Mouse (Mus musculus): ENCODE data around the gene Szrd1. TPM values are rescaled to one million over a fixed set of nuclear protein-coding genes. Genes with fewer than 3 reads are reported as not detected.
"Not testable (repeated sequence)": the region's sequence is repeated elsewhere in the genome, so short reads cannot be mapped to it uniquely, and the experiment has no call there.

Gene Szrd1
- polyA plus RNA-seq, 1 experiment from 2014 or later: 23.3 TPM

GRCm38 (mm10) chr4:141140967-141141366, 1.4 kb upstream of the Szrd1 start:
- 92% methylated on average over 6 of the region's 6 CpGs for WGBS
- Histone ChIP-seq H3K27me3 (ENCODE audit: control insufficient read depth, insufficient read depth, low read length) (no peaks in the 10 kb centered on the region), H3K4me3 (ENCODE audit: low read length) (no peak overlapping the region), H3K9me3 (ENCODE audit: control insufficient read depth, low read length) (no peaks in the 10 kb centered on the region), H3K9ac (ENCODE audit: low read depth, low read length) (no peak overlapping the region), H3K36me3 (ENCODE audit: control insufficient read depth, insufficient read depth, low read length) (peaks cover 3% of the 10 kb centered on the region; the same call in 1 of the 2 replicates), H3K4me2 (replicated peaks; ENCODE audit: low read depth, low read length) (no peak overlapping the region), H3K4me1 (ENCODE audit: control insufficient read depth, insufficient read depth, low read length) (peaks cover 21% of the 10 kb centered on the region), H3K27ac (ENCODE audit: low read depth, low read length) (no peak overlapping the region)
- ATAC-seq (ENCODE audit: low FRiP score, low TSS enrichment): no peak

GRCm38 (mm10) chr4:141140354-141140753, 779 bp upstream of the Szrd1 start:
- WGBS: 93% methylated on average over 9 of the region's 9 CpGs
- not testable (repeated sequence) for H3K9ac ChIP-seq (ENCODE audit: low read depth, low read length); H3K27ac ChIP-seq (ENCODE audit: low read depth, low read length); ATAC-seq (ENCODE audit: low FRiP score, low TSS enrichment); H3K4me3 ChIP-seq (ENCODE audit: low read length); H3K9me3 ChIP-seq (ENCODE audit: control insufficient read depth, low read length); H3K27me3 ChIP-seq (ENCODE audit: control insufficient read depth, insufficient read depth, low read length); H3K36me3 ChIP-seq (ENCODE audit: control insufficient read depth, insufficient read depth, low read length); H3K4me2 ChIP-seq (replicated peaks; ENCODE audit: low read depth, low read length)
- peaks cover 24% of the 10 kb centered on the region for H3K4me1 ChIP-seq (ENCODE audit: control insufficient read depth, insufficient read depth, low read length)

- Histone ChIP-seq H3K4me3 (ENCODE audit: low read length) (peak overlapping the region; percentile 89), H3K9ac (ENCODE audit: low read depth, low read length) (peak overlapping the region; percentile 90), H3K4me1 (ENCODE audit: control insufficient read depth, insufficient read depth, low read length) (peaks cover 39% of the 10 kb centered on the region), H3K36me3 (ENCODE audit: control insufficient read depth, insufficient read depth, low read length) (peaks cover 3% of the 10 kb centered on the region; the same call in 1 of the 2 replicates), H3K27me3 (ENCODE audit: control insufficient read depth, insufficient read depth, low read length) (no peaks in the 10 kb centered on the region), H3K9me3 (ENCODE audit: control insufficient read depth, low read length) (no peaks in the 10 kb centered on the region), H3K4me2 (replicated peaks; ENCODE audit: low read depth, low read length) (peak overlapping the region; percentile 92), H3K27ac (ENCODE audit: low read depth, low read length) (peak overlapping the region; percentile 97)
- 2% methylated on average over 29 of the region's 29 CpGs for WGBS
- ATAC-seq (ENCODE audit: low FRiP score, low TSS enrichment): 0 out of 2 replicates have a peak, but pooled peaks have one; percentile 3
Observed at GRCm38 (mm10) chr4:141138425-141139115, 1.0 kb downstream of the Szrd1 start.

- not testable (repeated sequence) for H3K9me3 ChIP-seq (ENCODE audit: control insufficient read depth, low read length); H3K9ac ChIP-seq (ENCODE audit: low read depth, low read length); H3K27me3 ChIP-seq (ENCODE audit: control insufficient read depth, insufficient read depth, low read length); ATAC-seq (ENCODE audit: low FRiP score, low TSS enrichment); H3K27ac ChIP-seq (ENCODE audit: low read depth, low read length); H3K4me2 ChIP-seq (replicated peaks; ENCODE audit: low read depth, low read length); H3K36me3 ChIP-seq (ENCODE audit: control insufficient read depth, insufficient read depth, low read length)
- Histone ChIP-seq H3K4me1 (ENCODE audit: control insufficient read depth, insufficient read depth, low read length) (peaks cover 44% of the 10 kb centered on the region), H3K4me3 (ENCODE audit: low read length) (peak overlapping the region; percentile 89; the same call in 1 of the 2 replicates)
- WGBS: 70% methylated on average over 1 of the region's 3 CpGs
Observed at GRCm38 (mm10) chr4:141137740-141138139, 1.8 kb downstream of the Szrd1 start.

GRCm38 (mm10) chr4:141136126-141136525, 3.4 kb downstream of the Szrd1 start:
- H3K4me1 ChIP-seq (ENCODE audit: control insufficient read depth, insufficient read depth, low read length): peaks cover 60% of the 10 kb centered on the region
- no peak overlapping the region for H3K27ac ChIP-seq (ENCODE audit: low read depth, low read length)
- 79% methylated on average over 7 of the region's 7 CpGs for WGBS
- peaks cover 3% of the 10 kb centered on the region; the same call in 1 of the 2 replicates for H3K36me3 ChIP-seq (ENCODE audit: control insufficient read depth, insufficient read depth, low read length)
- H3K27me3 ChIP-seq (ENCODE audit: control insufficient read depth, insufficient read depth, low read length): no peaks in the 10 kb centered on the region
- no peak overlapping the region for H3K9ac ChIP-seq (ENCODE audit: low read depth, low read length)
- H3K4me3 ChIP-seq (ENCODE audit: low read length): no peak overlapping the region
- no peak overlapping the region for H3K4me2 ChIP-seq (replicated peaks; ENCODE audit: low read depth, low read length)
- no peaks in the 10 kb centered on the region for H3K9me3 ChIP-seq (ENCODE audit: control insufficient read depth, low read length)
- ATAC-seq (ENCODE audit: low FRiP score, low TSS enrichment): no peak

GRCm38 (mm10) chr4:141134751-141135530, 4.6 kb downstream of the Szrd1 start:
- WGBS: 80% methylated on average over 20 of the region's 20 CpGs
- H3K4me2 ChIP-seq (replicated peaks; ENCODE audit: low read depth, low read length): no peak overlapping the region
- no peak overlapping the region for H3K9ac ChIP-seq (ENCODE audit: low read depth, low read length)
- H3K27me3 ChIP-seq (ENCODE audit: control insufficient read depth, insufficient read depth, low read length): no peaks in the 10 kb centered on the region
- no peak for ATAC-seq (ENCODE audit: low FRiP score, low TSS enrichment)
- H3K27ac ChIP-seq (ENCODE audit: low read depth, low read length): 0 out of 2 replicates have a peak overlapping the region, but pooled peaks have one; percentile 69
- H3K4me1 ChIP-seq (ENCODE audit: control insufficient read depth, insufficient read depth, low read length): peaks cover 68% of the 10 kb centered on the region
- H3K9me3 ChIP-seq (ENCODE audit: control insufficient read depth, low read length): no peaks in the 10 kb centered on the region
- H3K36me3 ChIP-seq (ENCODE audit: control insufficient read depth, insufficient read depth, low read length): peaks cover 3% of the 10 kb centered on the region; the same call in 1 of the 2 replicates
- no peak overlapping the region for H3K4me3 ChIP-seq (ENCODE audit: low read length)

- H3K36me3 ChIP-seq (ENCODE audit: control insufficient read depth, insufficient read depth, low read length): peaks cover 3% of the 10 kb centered on the region; the same call in 1 of the 2 replicates
- no peak overlapping the region for H3K4me2 ChIP-seq (replicated peaks; ENCODE audit: low read depth, low read length)
- H3K4me1 ChIP-seq (ENCODE audit: control insufficient read depth, insufficient read depth, low read length): peaks cover 73% of the 10 kb centered on the region
- no peak overlapping the region for H3K4me3 ChIP-seq (ENCODE audit: low read length)
- ATAC-seq (ENCODE audit: low FRiP score, low TSS enrichment): no peak
- H3K9me3 ChIP-seq (ENCODE audit: control insufficient read depth, low read length): no peaks in the 10 kb centered on the region
- 69% methylated on average over 8 of the region's 8 CpGs for WGBS
- H3K27me3 ChIP-seq (ENCODE audit: control insufficient read depth, insufficient read depth, low read length): no peaks in the 10 kb centered on the region
- peak overlapping the region; percentile 69; the same call in 1 of the 2 replicates for H3K27ac ChIP-seq (ENCODE audit: low read depth, low read length)
- peak overlapping the region; percentile 28; the same call in 1 of the 2 replicates for H3K9ac ChIP-seq (ENCODE audit: low read depth, low read length)
Observed at GRCm38 (mm10) chr4:141134031-141134441, 5.5 kb downstream of the Szrd1 start.

- ATAC-seq (ENCODE audit: low FRiP score, low TSS enrichment): no peak
- H3K4me3 ChIP-seq (ENCODE audit: low read length): no peak overlapping the region
- H3K36me3 ChIP-seq (ENCODE audit: control insufficient read depth, insufficient read depth, low read length): peaks cover 3% of the 10 kb centered on the region; the same call in 1 of the 2 replicates
- H3K27me3 ChIP-seq (ENCODE audit: control insufficient read depth, insufficient read depth, low read length): no peaks in the 10 kb centered on the region
- peak overlapping the region; percentile 90; the same call in 1 of the 2 replicates for H3K27ac ChIP-seq (ENCODE audit: low read depth, low read length)
- no peaks in the 10 kb centered on the region for H3K9me3 ChIP-seq (ENCODE audit: control insufficient read depth, low read length)
- no peak overlapping the region for H3K9ac ChIP-seq (ENCODE audit: low read depth, low read length)
- no peak overlapping the region for H3K4me2 ChIP-seq (replicated peaks; ENCODE audit: low read depth, low read length)
- H3K4me1 ChIP-seq (ENCODE audit: control insufficient read depth, insufficient read depth, low read length): peaks cover 71% of the 10 kb centered on the region
- 35% methylated on average over 8 of the region's 8 CpGs for WGBS
Observed at GRCm38 (mm10) chr4:141133227-141133626, 6.3 kb downstream of the Szrd1 start.
